Mouse (Mus musculus): ENCODE measurements around the gene Zbtb37. TPM values are rescaled to one million over a fixed set of nuclear protein-coding genes. Genes with fewer than 3 reads are reported as not detected.
"Not testable (repeated sequence)": the region's sequence is repeated elsewhere in the genome, so short reads cannot be mapped to it uniquely, and the experiment has no call there.

Gene Zbtb37
- total and polyA plus RNA-seq, 3 experiments, result 0.21 to 11.1 (median 8.5) TPM

GRCm38 (mm10) chr1:160985477-160985876 is 49.2 kb downstream of the Zbtb37 start:
- no peak for ATAC-seq (ENCODE audit: extremely low read depth, insufficient number of reproducible peaks, low FRiP score, poor library complexity, severe bottlenecking)
- Histone ChIP-seq H3K4me1 (ENCODE audit: insufficient read depth, low read depth, low read length) (no peaks in the 10 kb centered on the region), H3K4me3 (ENCODE audit: low read depth, low read length) (no peak overlapping the region), H3K36me3 (replicated peaks) (peaks cover 8% of the 10 kb centered on the region), H3K9me3 (replicated peaks) (no peaks in the 10 kb centered on the region), H3K27me3 (ENCODE audit: insufficient read depth, low read length) (peaks cover 18% of the 10 kb centered on the region)
- no peak for TF ChIP-seq CTCF (IDR thresholded peaks at IDR 0.05; ENCODE audit: low read depth, low read length)
- TF ChIP-seq GATA1 (IDR thresholded peaks at IDR 0.05; ENCODE audit: borderline replicate concordance, low read length), result no peak
- no peak for TF ChIP-seq POLR2AphosphoS5 (IDR thresholded peaks at IDR 0.05; ENCODE audit: insufficient replicate concordance, low read depth, low read length)
- no peak for TF ChIP-seq GATA2 (IDR thresholded peaks at IDR 0.05; ENCODE audit: borderline replicate concordance, low read depth, low read length)
- TF ChIP-seq TAL1 (conservative IDR thresholded peaks at IDR 0.05; ENCODE audit: low read depth, low read length), result no peak
- DNase-seq (ENCODE audit: low spot score), result no peak

DNA sequence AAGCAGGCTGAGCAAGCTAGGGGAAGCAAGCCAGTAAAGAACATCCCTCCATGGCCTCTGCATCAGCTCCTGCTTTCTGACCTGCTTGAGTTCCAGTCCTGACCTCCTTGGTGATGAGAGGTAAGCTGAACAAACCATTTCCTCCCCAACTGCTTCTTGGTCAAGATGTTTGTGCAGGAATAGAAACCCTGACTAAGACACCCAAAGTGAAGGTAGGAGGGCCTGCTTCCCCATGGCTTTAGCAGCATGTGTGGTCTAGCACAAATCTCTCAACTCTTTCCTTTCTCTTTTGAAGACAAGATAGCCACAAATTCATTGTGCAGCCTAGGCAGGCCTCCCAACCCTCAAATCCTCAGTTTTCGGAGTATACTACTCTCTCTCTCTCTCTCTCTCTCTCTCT is 49.9 kb downstream of the Zbtb37 start:
- DNase-seq (ENCODE audit: low spot score); ATAC-seq (ENCODE audit: extremely low read depth, insufficient number of reproducible peaks, low FRiP score, poor library complexity, severe bottlenecking); H3K36me3 ChIP-seq (replicated peaks); H3K9me3 ChIP-seq (replicated peaks); H3K4me3 ChIP-seq (ENCODE audit: low read depth, low read length); H3K4me1 ChIP-seq (ENCODE audit: insufficient read depth, low read depth, low read length): not testable (repeated sequence)
- peaks cover 18% of the 10 kb centered on the region for H3K27me3 ChIP-seq (ENCODE audit: insufficient read depth, low read length)

GRCm38 (mm10) chr1:160982887-160983286 is 51.8 kb downstream of the Zbtb37 start:
- DNase-seq (ENCODE audit: low spot score), result no peak
- TF ChIP-seq CTCF (IDR thresholded peaks at IDR 0.05; ENCODE audit: low read depth, low read length) (no peak), POLR2AphosphoS5 (IDR thresholded peaks at IDR 0.05; ENCODE audit: insufficient replicate concordance, low read depth, low read length) (no peak), GATA2 (IDR thresholded peaks at IDR 0.05; ENCODE audit: borderline replicate concordance, low read depth, low read length) (no peak), GATA1 (IDR thresholded peaks at IDR 0.05; ENCODE audit: borderline replicate concordance, low read length) (no peak), TAL1 (conservative IDR thresholded peaks at IDR 0.05; ENCODE audit: low read depth, low read length) (no peak)
- H3K9me3 ChIP-seq (replicated peaks), result no peaks in the 10 kb centered on the region
- peaks cover 13% of the 10 kb centered on the region for H3K27me3 ChIP-seq (ENCODE audit: insufficient read depth, low read length)
- H3K36me3 ChIP-seq (replicated peaks), result peaks cover 15% of the 10 kb centered on the region
- H3K4me1 ChIP-seq (ENCODE audit: insufficient read depth, low read depth, low read length), result no peaks in the 10 kb centered on the region
- ATAC-seq (ENCODE audit: extremely low read depth, insufficient number of reproducible peaks, low FRiP score, poor library complexity, severe bottlenecking), result no peak
- H3K4me3 ChIP-seq (ENCODE audit: low read depth, low read length), result no peak overlapping the region

- TF ChIP-seq GATA2 (IDR thresholded peaks at IDR 0.05; ENCODE audit: borderline replicate concordance, low read depth, low read length) (no peak), TAL1 (conservative IDR thresholded peaks at IDR 0.05; ENCODE audit: low read depth, low read length) (no peak), POLR2AphosphoS5 (IDR thresholded peaks at IDR 0.05; ENCODE audit: insufficient replicate concordance, low read depth, low read length) (no peak), CTCF (IDR thresholded peaks at IDR 0.05; ENCODE audit: low read depth, low read length) (no peak), GATA1 (IDR thresholded peaks at IDR 0.05; ENCODE audit: borderline replicate concordance, low read length) (no peak)
- H3K4me1 ChIP-seq (ENCODE audit: insufficient read depth, low read depth, low read length), result no peaks in the 10 kb centered on the region
- H3K36me3 ChIP-seq (replicated peaks), result peaks cover 24% of the 10 kb centered on the region
- no peaks in the 10 kb centered on the region for H3K9me3 ChIP-seq (replicated peaks)
- no peak overlapping the region for H3K4me3 ChIP-seq (ENCODE audit: low read depth, low read length)
- no peak for ATAC-seq (ENCODE audit: extremely low read depth, insufficient number of reproducible peaks, low FRiP score, poor library complexity, severe bottlenecking)
- peaks cover under 1% of the 10 kb centered on the region; the same call in 1 of the 2 replicates for H3K27me3 ChIP-seq (ENCODE audit: insufficient read depth, low read length)
- no peak for DNase-seq (ENCODE audit: low spot score)
Observed at GRCm38 (mm10) chr1:160981337-160981736, 53.3 kb downstream of the Zbtb37 start.

GRCm38 (mm10) chr1:160980537-160981234 is 54.0 kb downstream of the Zbtb37 start:
- peaks cover 28% of the 10 kb centered on the region for H3K36me3 ChIP-seq (replicated peaks)
- no peaks in the 10 kb centered on the region for H3K4me1 ChIP-seq (ENCODE audit: insufficient read depth, low read depth, low read length)
- H3K9me3 ChIP-seq (replicated peaks), result no peaks in the 10 kb centered on the region
- H3K27me3 ChIP-seq (ENCODE audit: insufficient read depth, low read length), result no peaks in the 10 kb centered on the region
- DNase-seq (ENCODE audit: low spot score) (no peak), ATAC-seq (ENCODE audit: extremely low read depth, insufficient number of reproducible peaks, low FRiP score, poor library complexity, severe bottlenecking) (no peak)
- no peak overlapping the region for H3K4me3 ChIP-seq (ENCODE audit: low read depth, low read length)
- TF ChIP-seq GATA1 (IDR thresholded peaks at IDR 0.05; ENCODE audit: borderline replicate concordance, low read length) (no peak), CTCF (IDR thresholded peaks at IDR 0.05; ENCODE audit: low read depth, low read length) (no peak), POLR2AphosphoS5 (IDR thresholded peaks at IDR 0.05; ENCODE audit: insufficient replicate concordance, low read depth, low read length) (no peak), GATA2 (IDR thresholded peaks at IDR 0.05; ENCODE audit: borderline replicate concordance, low read depth, low read length) (no peak)

GRCm38 (mm10) chr1:160980021-160980420 is 54.6 kb downstream of the Zbtb37 start:
- H3K36me3 ChIP-seq (replicated peaks), result peaks cover 33% of the 10 kb centered on the region
- DNase-seq (ENCODE audit: low spot score) (no peak), ATAC-seq (ENCODE audit: extremely low read depth, insufficient number of reproducible peaks, low FRiP score, poor library complexity, severe bottlenecking) (no peak)
- H3K4me3 ChIP-seq (ENCODE audit: low read depth, low read length), result no peak overlapping the region
- no peaks in the 10 kb centered on the region for H3K9me3 ChIP-seq (replicated peaks)
- no peak for TF ChIP-seq GATA2 (IDR thresholded peaks at IDR 0.05; ENCODE audit: borderline replicate concordance, low read depth, low read length)
- TF ChIP-seq GATA1 (IDR thresholded peaks at IDR 0.05; ENCODE audit: borderline replicate concordance, low read length), result no peak
- no peaks in the 10 kb centered on the region for H3K4me1 ChIP-seq (ENCODE audit: insufficient read depth, low read depth, low read length)
- no peaks in the 10 kb centered on the region for H3K27me3 ChIP-seq (ENCODE audit: insufficient read depth, low read length)
